Mouse (Mus musculus) frontal cortex, adult (tissue): ENCODE measurements around the gene Col4a3.

Experiments
- ATAC-seq: cut with Nextera tagmentation; 2 replicates; pipeline ENCODE4 v1.9.2; 2017; ENCODE audit warnings: mild to moderate bottlenecking, moderate library complexity, mixed read lengths; ENCODE audit not compliant: low TSS enrichment

The Col4a3 gene

DNA sequence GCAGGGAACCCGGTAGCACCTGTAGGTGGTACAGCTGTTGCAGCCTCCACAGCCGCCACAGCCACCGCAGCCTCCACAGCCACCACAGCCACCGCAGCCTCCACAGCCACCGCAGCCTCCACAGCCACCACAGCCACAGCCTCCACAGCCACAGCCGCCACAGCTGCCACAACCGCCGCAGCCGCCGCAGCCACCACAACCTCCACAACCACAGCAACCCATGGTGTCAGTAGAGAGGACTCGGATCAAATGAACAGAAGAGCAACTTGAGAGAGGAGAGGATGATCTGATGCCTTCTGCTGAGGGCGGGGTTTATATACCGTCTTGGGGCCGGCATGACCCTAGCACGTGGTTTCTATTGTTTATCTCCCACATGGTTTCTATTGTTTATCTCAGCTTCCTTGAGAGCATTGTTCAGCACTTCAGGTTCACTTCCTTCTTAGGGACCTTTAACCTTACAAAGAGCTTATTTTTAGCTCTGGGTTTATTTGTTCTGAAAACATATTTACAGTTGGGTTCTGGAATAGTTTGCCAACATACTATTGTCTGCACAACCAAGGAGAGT lies 184.4 kb downstream of the Col4a3 start, which contains the start of gene Gm47791:
Gene Gm47791, minus strand, starts transcription at position 222 of the 565 bp plus-strand sequence.
- no peak for ATAC-seq
